Comparison of ENCODE assay signal across 8 mouse cellular contexts in the genomic region with DNA sequence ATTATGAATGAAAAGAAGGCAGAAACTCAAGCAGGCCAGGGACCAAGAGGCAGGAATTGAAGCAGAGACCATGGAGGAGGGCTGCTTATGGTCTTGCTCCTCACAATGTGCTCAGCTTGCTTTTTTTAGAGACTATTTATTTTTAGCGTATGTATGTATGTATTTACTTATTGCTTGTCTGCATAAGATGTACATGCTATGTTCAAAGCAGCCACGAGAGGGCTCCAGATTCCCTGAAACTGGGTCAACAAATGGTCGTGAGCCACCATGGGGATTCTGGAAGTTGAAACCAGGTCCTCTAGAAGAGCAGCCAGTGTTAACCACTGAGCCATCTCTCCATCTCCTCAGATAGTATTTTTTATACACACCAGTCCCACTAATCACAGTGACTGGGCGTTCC.
A peak's percentile ranks its signal among the peaks of the same experiment; 100 is the strongest.
DNase-seq lines count a peak whose midpoint lies in the region; ATAC-seq lines count a peak whose summit lies in the region.
"Not testable (repeated sequence)": the region's sequence is repeated elsewhere in the genome, so short reads cannot be mapped to it uniquely, and the experiment has no call there.

No protein-coding gene starts in this region.

- not testable (repeated sequence) for H3K4me3 ChIP-seq in neural tube, embryonic 11.5 days (ENCODE audit: low read depth, low read length)

- intact Hi-C loops in left cerebral cortex, postnatal 4 days (cut with DNase I): not testable (repeated sequence)

- not testable (repeated sequence) for H3K4me2 ChIP-seq in neural tube, embryonic 11.5 days (ENCODE audit: low read depth)

- 43% methylated on average over 4 of the region's 4 CpGs for WGBS in neural tube, embryonic 11.5 days

- ATAC-seq in neural tube, embryonic 11.5 days (ENCODE audit: insufficient read depth, low FRiP score, low TSS enrichment): not testable (repeated sequence)

- not testable (repeated sequence) for H3K9ac ChIP-seq in neural tube, embryonic 11.5 days (ENCODE audit: low read length)

- peak; percentile 80 to 82 for DNase-seq in B cell, adult 2 months
- DNase-seq in adrenal gland, postnatal 36 days: peak; percentile 80 to 85
- DNase-seq in embryo, embryonic 9.5 days (ENCODE audit: extremely low spot score): peak; percentile 14
- DNase-seq in heart, adult 18-20 months: peak; percentile 73 to 92
- peak; percentile 80 for DNase-seq in kidney, postnatal 14 days
- DNase-seq in left cerebral cortex, postnatal 4 days: peak; percentile 76
- DNase-seq in neural tube, embryonic 11.5 days (ENCODE audit: low spot score): peak; percentile 37
- peak; percentile 41 for DNase-seq in splenic B cell, adult 2 months (ENCODE audit: low read depth, low spot score)

- H3K27ac ChIP-seq in neural tube, embryonic 11.5 days (ENCODE audit: low read depth, low read length): not testable (repeated sequence)

- H3K36me3 ChIP-seq in neural tube, embryonic 11.5 days (ENCODE audit: control insufficient read depth, insufficient read depth, low read length); splenic B cell, adult 2 months (ENCODE audit: control insufficient read depth, insufficient read depth, low read length, poor library complexity, severe bottlenecking): not testable (repeated sequence)

- not testable (repeated sequence) for H3K27me3 ChIP-seq in neural tube, embryonic 11.5 days (ENCODE audit: control insufficient read depth, insufficient read depth, low read length); splenic B cell, adult 2 months (ENCODE audit: control insufficient read depth, insufficient read depth, low read length, poor library complexity, severe bottlenecking)

- H3K9me3 ChIP-seq in neural tube, embryonic 11.5 days (ENCODE audit: control insufficient read depth, low read length): not testable (repeated sequence)

- not testable (repeated sequence) for H3K4me1 ChIP-seq in neural tube, embryonic 11.5 days (ENCODE audit: control insufficient read depth, insufficient read depth, low read length)

Comparison
In these comparisons a context has a peak if more than half of its experiments do, and no peak if none do; other contexts are left out.
1. DNase-seq: peak in every context shown above with its lines; median percentile 82 in adrenal gland, postnatal 36 days; 82 in heart, adult 18-20 months; 81 in B cell, adult 2 months; 80 in kidney, postnatal 14 days; 76 in left cerebral cortex, postnatal 4 days; 41 in splenic B cell, adult 2 months; 37 in neural tube, embryonic 11.5 days; 14 in embryo, embryonic 9.5 days.